Mouse (Mus musculus) bone marrow macrophage, adult 2 months (primary cell): ENCODE results near the gene 6030468B19Rik.

ENCODE experiments used
- CTCF ChIP-seq: IDR thresholded peaks from 2 replicates; pipeline ENCODE4 v1.5.1; 2012; ENCODE audit warnings: low read depth, mild to moderate bottlenecking, low read length, moderate library complexity
- POLR2A ChIP-seq: IDR thresholded peaks from 2 replicates; pipeline ENCODE4 v1.6.1; 2012; ENCODE audit warnings: mild to moderate bottlenecking, low read depth, low read length, borderline replicate concordance

- TF ChIP-seq CTCF, result no peak
- TF ChIP-seq POLR2A, result no peak
These were observed 31.2 kb upstream of the 6030468B19Rik start for GRCm38 (mm10) chr11:117766275-117766674.
